ENCODE assay signal across 19 mouse cellular contexts in genomic region chr9:40519294-40519693, GRCm38 (mm10).
"Had no signal": no experiment of that assay in that cellular context is flagged by ENCODE, and none has a peak within 500 bp of the region (broad histone marks: within the 10 kb centered on the region; RNA-seq: fewer than 3 reads in every experiment).

No protein-coding gene starts in this region.

- DNase-seq: kidney, adult 18-20 months; kidney, postnatal 25 days; layer of hippocampus, postnatal 36 days; liver, embryonic 13.5 days; lung, adult 2 months; lung, postnatal 14 days; lung, postnatal 4 days; midbrain, embryonic 14.5 days; right cerebral cortex, adult 18-20 months; right cerebral cortex, postnatal 14 days; right cerebral cortex, postnatal 4 days; thymus, postnatal 25 days had no signal

- H3K9ac ChIP-seq: liver, embryonic 13.5 days; neural tube, embryonic 12.5 days; neural tube, embryonic 15.5 days had no signal

- H3K4me2 ChIP-seq: liver, embryonic 13.5 days; midbrain, embryonic 11.5 days; neural tube, embryonic 12.5 days; neural tube, embryonic 15.5 days had no signal

- H3K9me3 ChIP-seq: liver, embryonic 13.5 days; neural tube, embryonic 12.5 days; neural tube, embryonic 15.5 days had no signal

- H3K36me3 ChIP-seq: liver, embryonic 13.5 days; neural tube, embryonic 12.5 days; neural tube, embryonic 15.5 days had no signal

- H3K4me1 ChIP-seq: liver, embryonic 13.5 days; neural tube, embryonic 12.5 days; neural tube, embryonic 15.5 days had no signal

- H3K27ac ChIP-seq: kidney, postnatal 0 days; layer of hippocampus, adult 2 months; left cerebral cortex, adult 2 months; liver, embryonic 13.5 days; neural tube, embryonic 12.5 days; neural tube, embryonic 15.5 days; stomach, postnatal 0 days had no signal

- H3K4me3 ChIP-seq: layer of hippocampus, adult 2 months; left cerebral cortex, adult 2 months; liver, embryonic 13.5 days; neural tube, embryonic 12.5 days; neural tube, embryonic 15.5 days had no signal

- H3K27me3 ChIP-seq: liver, embryonic 13.5 days; neural tube, embryonic 12.5 days; neural tube, embryonic 15.5 days had no signal
